In genomic region chr11:3774463-3775262, GRCm38 (mm10) we compare ENCODE assay signal across 8 mouse cellular contexts.
DNase-seq lines count a peak whose midpoint lies in the region; ATAC-seq and TF ChIP-seq lines count a peak whose summit lies in the region.

No protein-coding gene starts in this region.

- no peak for TF ChIP-seq EP300 in ES-Bruce4 (IDR thresholded peaks at IDR 0.05; ENCODE audit: insufficient read depth, low read depth, low read length)

- no peak for TF ChIP-seq POLR2A in ES-Bruce4 (IDR thresholded peaks at IDR 0.05; ENCODE audit: insufficient read depth, low read length)

- 0 out of 2 replicates have a peak, but pooled peaks have one; percentile 36 for ATAC-seq in liver, embryonic 11.5 days (replicated peaks; ENCODE audit: low FRiP score)
- peak; percentile 70 for ATAC-seq in neural tube, embryonic 13.5 days (ENCODE audit: low read depth)
- ATAC-seq in monocyte, adult 5-6 weeks (replicated peaks; ENCODE audit: insufficient number of reproducible peaks, low FRiP score, low TSS enrichment, poor library complexity, severe bottlenecking) = no peak

- peak overlapping the region; percentile 60 for H3K4me2 ChIP-seq in liver, embryonic 11.5 days
- H3K4me2 ChIP-seq in neural tube, embryonic 13.5 days = peak overlapping the region; percentile 63

- no peaks in the 10 kb centered on the region for H3K9me3 ChIP-seq in ES-Bruce4 (replicated peaks; ENCODE audit: control insufficient read depth, insufficient read depth, low read length, poor library complexity, severe bottlenecking)
- no peaks in the 10 kb centered on the region for H3K9me3 ChIP-seq in liver, embryonic 11.5 days (ENCODE audit: control insufficient read depth, low read length)
- no peaks in the 10 kb centered on the region for H3K9me3 ChIP-seq in neural tube, embryonic 13.5 days

- TF ChIP-seq CTCF in ES-Bruce4 (IDR thresholded peaks at IDR 0.05; ENCODE audit: low read depth, low read length) = no peak

- intact Hi-C loops in gastrocnemius, postnatal 14 days (cut with DNase I; ENCODE audit: low total_unique reads) = no loop called here
- intact Hi-C loops in gastrocnemius, postnatal 36 days (cut with DNase I) = no loop called here
- intact Hi-C loops in heart, postnatal 36 days (cut with DNase I) = no loop called here

- no peaks in the 10 kb centered on the region for H3K4me1 ChIP-seq in ES-Bruce4 (ENCODE audit: control insufficient read depth, insufficient read depth, low read length)
- 0 out of 2 replicates have a peak, but pooled peaks cover 6% of the 10 kb centered on the region for H3K4me1 ChIP-seq in liver, embryonic 11.5 days (replicated peaks; ENCODE audit: control insufficient read depth, insufficient read depth, low read length)
- H3K4me1 ChIP-seq in neural tube, embryonic 13.5 days (replicated peaks) = peaks cover 26% of the 10 kb centered on the region

- H3K9ac ChIP-seq in ES-Bruce4 (ENCODE audit: low read depth, poor library complexity, severe bottlenecking) = 0 out of 2 replicates have a peak overlapping the region, but pooled peaks have one; percentile 6
- no peak overlapping the region for H3K9ac ChIP-seq in liver, embryonic 11.5 days (ENCODE audit: low read depth, low read length)
- H3K9ac ChIP-seq in neural tube, embryonic 13.5 days = peak overlapping the region; percentile 84

- DNase-seq in gastrocnemius, postnatal 14 days = peak; percentile 28
- DNase-seq in gastrocnemius, postnatal 36 days = no peak
- DNase-seq in cerebellum, postnatal 36 days = peak; percentile 67 to 69
- peak; percentile 11 to 20 for DNase-seq in heart, postnatal 36 days
- DNase-seq in liver, embryonic 11.5 days (ENCODE audit: low spot score) = peak; percentile 48

- 0 out of 2 replicates have a peak overlapping the region, but pooled peaks have one; percentile 16 for H3K4me3 ChIP-seq in ES-Bruce4 (ENCODE audit: low read depth, low read length)
- peak overlapping the region; percentile 41 for H3K4me3 ChIP-seq in liver, embryonic 11.5 days (ENCODE audit: low read depth, low read length)
- H3K4me3 ChIP-seq in neural tube, embryonic 13.5 days = peak overlapping the region; percentile 44

- WGBS in liver, embryonic 11.5 days = 3% methylated on average over 52 of the region's 56 CpGs
- WGBS in neural tube, embryonic 13.5 days = 1% methylated on average over 44 of the region's 56 CpGs

- peaks cover 2% of the 10 kb centered on the region; the same call in 1 of the 2 replicates for H3K27me3 ChIP-seq in ES-Bruce4 (ENCODE audit: control insufficient read depth, insufficient read depth, low read length, poor library complexity, severe bottlenecking)
- H3K27me3 ChIP-seq in liver, embryonic 11.5 days (replicated peaks; ENCODE audit: control insufficient read depth, insufficient read depth, low read length) = peaks cover 31% of the 10 kb centered on the region
- peaks cover 56% of the 10 kb centered on the region for H3K27me3 ChIP-seq in neural tube, embryonic 13.5 days

- H3K27ac ChIP-seq in ES-Bruce4 (ENCODE audit: insufficient read depth, low read length) = no peak overlapping the region
- H3K27ac ChIP-seq in liver, embryonic 11.5 days (ENCODE audit: low read depth, low read length) = no peak overlapping the region
- H3K27ac ChIP-seq in neural tube, embryonic 13.5 days (replicated peaks) = peak overlapping the region; percentile 71

- no peaks in the 10 kb centered on the region for H3K36me3 ChIP-seq in ES-Bruce4 (ENCODE audit: control insufficient read depth, insufficient read depth, low read length, poor library complexity, severe bottlenecking)
- no peaks in the 10 kb centered on the region for H3K36me3 ChIP-seq in liver, embryonic 11.5 days (ENCODE audit: control insufficient read depth, insufficient read depth, low read length)
- H3K36me3 ChIP-seq in neural tube, embryonic 13.5 days = no peaks in the 10 kb centered on the region

Comparison
In these comparisons a context has a peak if more than half of its experiments do, and no peak if none do; other contexts are left out.
1. DNase-seq: peak in gastrocnemius, postnatal 14 days (single experiment), cerebellum, postnatal 36 days (2 of 2), heart, postnatal 36 days (2 of 2) and liver, embryonic 11.5 days (single experiment); none in gastrocnemius, postnatal 36 days (0 of 2).
2. Peak in every context shown above with its lines, with median percentiles within 50 percentile points of each other: H3K4me3 ChIP-seq.